Mouse (Mus musculus) thymus, adult 2 months (tissue): ENCODE data around the gene Ddit4. TPM values are rescaled to one million over a fixed set of nuclear protein-coding genes. Genes with fewer than 3 reads are reported as not detected.
A peak's percentile ranks its signal among the peaks of the same experiment; 100 is the strongest.

ENCODE experiments used
- DNase-seq: peaks from one replicate; pipeline ENCODE4 v3.0.0; 2021
- H3K27ac ChIP-seq: fragments of 200-500 bp; 2 replicates; pipeline ENCODE4 v1.5.1; 2012; ENCODE audit warnings: low read length, control low read depth; ENCODE audit not compliant: control insufficient read depth, insufficient read depth
- H3K27me3 ChIP-seq: fragments of 200-500 bp; 2 replicates; pipeline ENCODE4 v1.6.1; 2012; ENCODE audit warnings: mild to moderate bottlenecking, low read length, moderate library complexity, mixed read lengths; ENCODE audit not compliant: control insufficient read depth, insufficient read depth
- H3K36me3 ChIP-seq: fragments of 200-500 bp; 2 replicates; pipeline ENCODE4 v1.6.1; 2012; ENCODE audit warnings: mild to moderate bottlenecking, low read length, moderate library complexity; ENCODE audit not compliant: control insufficient read depth, insufficient read depth
- H3K4me1 ChIP-seq: fragments of 200-500 bp; replicated peaks from 2 replicates; pipeline ENCODE4 v1.6.1; 2012; ENCODE audit warnings: low read length; ENCODE audit not compliant: control insufficient read depth, insufficient read depth
- H3K4me3 ChIP-seq: fragments of 200-500 bp; 2 replicates; pipeline ENCODE4 v1.5.1; 2012; ENCODE audit warnings: mild to moderate bottlenecking, low read length, control low read depth, moderate library complexity; ENCODE audit not compliant: control insufficient read depth, insufficient read depth
- CTCF ChIP-seq: fragments of 200-500 bp; IDR thresholded peaks from 2 replicates; pipeline ENCODE4 v1.5.1; 2012; ENCODE audit warnings: mild to moderate bottlenecking, control low read depth, low read length, moderate library complexity, borderline replicate concordance; ENCODE audit not compliant: control insufficient read depth, poor library complexity, insufficient read depth; ENCODE audit errors: extremely low read depth
- POLR2A ChIP-seq: fragments of 200-500 bp; IDR thresholded peaks from 2 replicates; pipeline ENCODE4 v1.6.1; 2012; ENCODE audit warnings: mild to moderate bottlenecking, low read length, control low read depth, moderate library complexity; ENCODE audit not compliant: control insufficient read depth, poor library complexity, insufficient read depth; ENCODE audit errors: extremely low read depth
- WGBS: fragments of 180-500 bp; shearing (Covaris S2); methylation state at CpG from one replicate; pipeline ENCODE4 v1.1.7; 2018; 5-methylcytosine and 5-hydroxymethylcytosine counted together
- polyA plus RNA-seq: library from polyadenylated mRNA; depleted of rRNA; stranded (reverse); fragments of >200 nt; gene quantifications from 2 replicates; pipeline ENCODE4 v1.2.3, GENCODE M21; 2012

Ddit4 gene
- polyA plus RNA-seq, 1 experiment = 190 TPM

DNA sequence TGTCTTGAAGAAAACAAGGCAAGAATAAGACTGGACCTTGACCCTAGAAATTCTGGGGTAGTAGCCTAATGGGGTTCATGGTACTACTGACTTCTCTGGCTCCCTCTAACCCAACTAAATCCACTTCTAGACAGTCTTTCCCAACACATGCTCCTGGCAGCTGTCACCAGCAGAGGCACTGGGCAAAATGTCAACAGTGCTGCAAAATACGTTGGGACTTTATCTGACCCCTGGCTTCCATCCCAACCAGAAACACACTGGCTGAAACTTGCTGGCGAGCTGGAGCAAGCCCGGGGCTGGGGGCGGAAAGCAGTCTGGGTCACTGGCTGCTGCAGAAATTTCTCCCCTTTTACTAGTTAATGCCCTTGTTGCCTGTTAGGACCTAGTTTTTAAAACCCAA lies 35.5 kb downstream of the Ddit4 start:
- H3K27me3 ChIP-seq = no peaks in the 10 kb centered on the region
- no peak for DNase-seq
- WGBS = 48% methylated on average over 4 of the region's 4 CpGs
- no peaks in the 10 kb centered on the region for H3K36me3 ChIP-seq
- no peak overlapping the region for H3K27ac ChIP-seq
- H3K4me1 ChIP-seq = peaks cover 46% of the 10 kb centered on the region
- TF ChIP-seq CTCF (no peak), POLR2A (no peak)
- no peak overlapping the region for H3K4me3 ChIP-seq

DNA sequence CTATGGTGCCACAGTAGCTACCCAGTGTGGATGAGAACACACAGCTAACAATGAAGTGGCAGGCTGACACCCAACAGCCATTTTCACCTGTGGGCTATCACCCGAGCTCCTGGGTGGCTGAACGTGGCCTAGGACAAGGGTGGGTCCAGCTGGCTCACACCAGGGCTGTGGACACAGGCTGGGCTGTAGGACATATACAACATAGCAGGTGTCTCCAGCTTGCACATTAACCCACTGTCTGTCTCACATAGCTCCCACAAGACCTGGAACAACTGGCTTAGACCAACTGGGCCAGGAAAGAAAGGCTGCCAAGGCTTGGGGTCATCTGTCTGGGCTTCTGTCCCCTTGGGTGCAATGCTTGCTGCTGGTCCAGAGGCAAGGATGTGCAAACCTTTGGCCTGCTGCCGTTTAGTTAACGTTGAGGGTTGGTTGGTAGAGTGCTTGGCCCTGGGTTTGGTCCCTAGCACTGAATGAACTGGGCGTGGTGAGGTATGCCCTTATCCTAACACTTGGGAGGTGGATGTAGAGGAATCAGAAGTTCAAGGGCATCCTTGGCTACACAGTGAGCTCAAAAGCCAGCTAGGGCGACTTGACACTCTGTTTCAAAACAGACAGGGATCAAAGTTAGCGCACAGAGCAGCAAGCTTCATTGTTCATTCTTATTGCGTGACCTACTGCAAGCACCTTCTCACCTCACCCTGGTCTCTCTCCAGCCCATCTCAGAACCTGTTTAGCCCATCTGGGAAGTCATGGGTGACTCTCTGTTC lies 36.3 kb downstream of the Ddit4 start:
- Histone ChIP-seq H3K27me3 (no peaks in the 10 kb centered on the region), H3K36me3 (no peaks in the 10 kb centered on the region), H3K4me3 (no peak overlapping the region), H3K27ac (no peak overlapping the region), H3K4me1 (peaks cover 46% of the 10 kb centered on the region)
- 89% methylated on average over 8 of the region's 8 CpGs for WGBS
- no peak for DNase-seq
- TF ChIP-seq POLR2A = no peak
- TF ChIP-seq CTCF = no peak

DNA sequence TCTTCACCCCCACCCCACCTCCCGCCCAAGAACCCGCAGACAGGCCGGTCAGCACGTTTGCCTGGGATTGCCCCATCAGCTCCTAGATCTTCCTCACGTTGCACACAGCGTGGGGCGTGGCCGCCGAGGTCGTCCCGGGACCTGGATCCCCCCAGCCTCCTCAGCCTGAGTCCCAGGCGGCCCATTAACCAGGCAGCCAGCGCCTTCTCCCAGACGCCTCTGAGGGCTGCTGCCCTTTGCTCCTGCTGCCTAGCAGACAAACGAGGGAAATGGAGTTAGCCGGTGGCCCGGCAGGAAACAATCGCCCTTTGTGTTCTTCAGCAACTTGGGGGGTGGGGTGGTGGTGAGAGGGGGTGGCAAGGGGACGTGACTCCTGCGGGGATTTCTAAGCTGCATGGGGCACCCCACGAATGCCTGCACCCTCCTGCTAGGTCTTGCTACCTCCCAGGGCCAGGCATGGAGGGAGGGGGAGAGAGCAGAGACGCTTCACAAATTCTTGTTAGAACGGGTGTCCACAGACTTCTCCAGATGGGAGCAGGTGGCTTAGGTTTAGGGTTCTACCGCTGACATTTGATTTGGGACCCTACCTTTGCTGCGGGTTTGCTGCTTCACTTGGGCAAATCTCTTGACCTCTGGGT lies 40.0 kb downstream of the Ddit4 start:
- peaks cover 67% of the 10 kb centered on the region for H3K4me1 ChIP-seq
- 18% methylated on average over 25 of the region's 25 CpGs for WGBS
- H3K27ac ChIP-seq = peak overlapping the region; percentile 33; the same call in 1 of the 2 replicates
- peak overlapping the region; percentile 31 for H3K4me3 ChIP-seq
- no peaks in the 10 kb centered on the region for H3K27me3 ChIP-seq
- no peak for DNase-seq
- no peaks in the 10 kb centered on the region for H3K36me3 ChIP-seq
- TF ChIP-seq CTCF = no peak
- no peak for TF ChIP-seq POLR2A

DNA sequence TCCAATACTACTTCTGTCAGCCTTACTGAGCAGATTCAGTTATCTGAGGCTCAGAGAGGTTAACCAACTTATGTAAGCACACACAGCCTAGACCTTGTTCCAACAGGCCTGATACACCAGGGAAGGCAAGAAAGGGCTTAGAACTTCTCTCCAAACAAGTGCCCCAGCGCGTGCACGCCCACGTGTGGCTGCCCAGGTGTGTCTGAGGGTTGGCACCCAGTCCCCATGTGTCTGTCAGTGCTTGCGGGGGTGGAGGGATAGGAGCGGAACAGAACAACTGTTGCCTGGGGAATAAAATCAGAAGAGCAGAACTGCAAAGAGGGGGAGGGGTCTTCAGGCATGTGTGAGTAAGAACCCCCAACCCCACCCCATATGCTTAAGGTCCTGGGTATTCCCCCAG lies 40.5 kb downstream of the Ddit4 start:
- TF ChIP-seq POLR2A (no peak), CTCF (peak; percentile 52; the same call in 1 of the 2 replicates)
- Histone ChIP-seq H3K4me3 (peak overlapping the region; percentile 31), H3K27ac (peak overlapping the region; percentile 33), H3K36me3 (no peaks in the 10 kb centered on the region), H3K4me1 (peaks cover 63% of the 10 kb centered on the region), H3K27me3 (no peaks in the 10 kb centered on the region)
- peak; percentile 89 for DNase-seq
- 1% methylated on average over 6 of the region's 6 CpGs for WGBS

DNA sequence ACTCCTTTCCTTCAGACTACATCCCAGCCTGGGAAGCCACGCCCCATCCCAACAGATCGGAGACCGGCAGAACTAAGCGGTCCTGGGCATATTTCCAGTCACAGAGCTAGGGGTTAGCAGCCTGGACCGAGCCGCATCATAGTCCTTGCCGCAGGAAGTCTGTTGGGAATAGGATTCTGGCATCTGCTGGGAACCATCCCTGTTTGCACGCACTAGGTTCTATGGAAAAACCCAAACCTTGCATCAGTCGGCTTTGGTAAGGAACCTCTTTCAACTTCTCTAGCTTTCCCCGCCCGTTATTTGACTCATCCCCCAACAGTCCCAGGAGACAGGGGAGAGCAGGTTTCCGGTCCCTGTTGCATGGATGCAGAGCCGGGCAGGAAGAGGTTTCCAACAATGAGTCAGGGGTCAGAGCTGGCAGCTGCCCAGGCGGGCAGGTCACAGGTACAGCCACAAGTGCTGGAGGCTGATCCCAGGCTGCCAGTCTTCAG lies 42.2 kb downstream of the Ddit4 start:
- H3K27ac ChIP-seq = no peak overlapping the region; the same call in 1 of the 2 replicates
- no peaks in the 10 kb centered on the region for H3K36me3 ChIP-seq
- H3K4me1 ChIP-seq = peaks cover 53% of the 10 kb centered on the region
- 40% methylated on average over 14 of the region's 14 CpGs for WGBS
- H3K27me3 ChIP-seq = no peaks in the 10 kb centered on the region
- DNase-seq = no peak
- TF ChIP-seq POLR2A (no peak), CTCF (no peak)
- no peak overlapping the region for H3K4me3 ChIP-seq

DNA sequence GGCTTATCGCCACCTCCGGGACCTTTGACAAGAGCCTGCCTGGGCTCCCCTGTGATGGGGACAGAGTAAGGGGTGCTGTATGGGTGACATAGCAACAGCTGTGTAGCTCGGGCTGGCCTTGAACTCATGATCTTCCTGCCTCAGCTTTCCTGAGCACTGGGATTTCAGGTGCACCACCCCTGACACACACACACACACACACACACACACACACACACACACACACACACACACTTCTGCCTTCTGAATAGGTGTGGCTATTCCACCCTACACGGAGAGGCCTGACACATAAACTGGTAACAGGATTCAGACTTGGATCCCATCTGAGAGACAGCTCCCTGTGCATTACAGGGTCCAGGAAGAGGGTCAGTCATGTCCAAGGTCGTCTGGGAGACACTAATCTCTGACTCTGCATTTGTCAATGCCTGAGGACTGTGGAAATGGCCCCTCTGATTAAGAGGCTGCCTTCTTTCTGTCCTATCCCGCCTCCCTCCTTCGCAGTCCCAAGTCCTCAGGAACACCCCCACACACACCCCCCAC lies 42.8 kb downstream of the Ddit4 start:
- Histone ChIP-seq H3K27ac (peak overlapping the region; percentile 94), H3K4me1 (peaks cover 53% of the 10 kb centered on the region), H3K27me3 (no peaks in the 10 kb centered on the region), H3K36me3 (no peaks in the 10 kb centered on the region), H3K4me3 (no peak overlapping the region)
- WGBS = 58% methylated on average over 7 of the region's 7 CpGs
- DNase-seq = no peak
- TF ChIP-seq POLR2A (no peak), CTCF (no peak)
